Mouse (Mus musculus) layer of hippocampus, adult 18-20 months (tissue): ENCODE measurements around the gene Rhox7b. TPM values are rescaled to one million over a fixed set of nuclear protein-coding genes. Genes with fewer than 3 reads are reported as not detected.
"Not testable (repeated sequence)": the region's sequence is repeated elsewhere in the genome, so short reads cannot be mapped to it uniquely, and the experiment has no call there.

ENCODE experiments used
- DNase-seq, 2 experiments: peaks; one replicate each; pipeline ENCODE4 v3.0.0; 2022; ENCODE audit warnings: low spot score in 2 of 2
- long read RNA-seq: library from polyadenylated mRNA; stranded (forward); transcript quantifications from one replicate; pipeline ENCODE4 v2.0.0, GENCODE M21; 2021
- total RNA-seq, 2 experiments: library from RNA; stranded (reverse); gene quantifications; 2 replicates each; pipeline ENCODE4 v1.2.3; 2021

The Rhox7b gene
- total RNA-seq = not detected
- long read RNA-seq = 0 reads

GRCm38 (mm10) chrX:37897132-37897531 lies at the start of gene Rhox7b:
Gene Rhox7b (minus strand): TSS chrX:37897232.
- not testable (repeated sequence) for DNase-seq

- no peak for DNase-seq
Observed at GRCm38 (mm10) chrX:37916311-37916710, 19.3 kb upstream of the Rhox7b start.

GRCm38 (mm10) chrX:37908581-37908980 lies 11.5 kb upstream of the Rhox7b start:
- DNase-seq = no peak

- peak in 1 of 2 experiments; percentile 1 for DNase-seq
Observed at GRCm38 (mm10) chrX:37903727-37904126, 6.7 kb upstream of the Rhox7b start.

- not testable (repeated sequence) for DNase-seq
Observed at GRCm38 (mm10) chrX:37901670-37902069, 4.6 kb upstream of the Rhox7b start, which contains the start of gene Rhox9. Gene Rhox9 (minus strand): TSS chrX:37901770.

GRCm38 (mm10) chrX:37878844-37879243 lies 18.2 kb downstream of the Rhox7b start, which contains the start of gene Rhox8:
Gene Rhox8 (minus strand): TSS chrX:37878944.
- no peak for DNase-seq

GRCm38 (mm10) chrX:37871641-37872040 lies 25.4 kb downstream of the Rhox7b start:
- no peak for DNase-seq

Other genes with a start within 250 kb of the Rhox7b start
- gene Rhox4g, start 245.9 kb downstream of the Rhox7b start, total RNA-seq = not detected
- gene Rhox3h, start 228.5 kb downstream of the Rhox7b start, total RNA-seq = not detected
- gene Rhox2h, start 224.0 kb downstream of the Rhox7b start, total RNA-seq = not detected
- not detected for gene Rhox5, start 92.4 kb downstream of the Rhox7b start, total RNA-seq
- not detected for gene Rhox6, start 70.3 kb downstream of the Rhox7b start, total RNA-seq
- not detected for gene Rhox7a, start 65.5 kb downstream of the Rhox7b start, total RNA-seq
- not detected for gene Rhox8, start 18.3 kb downstream of the Rhox7b start, total RNA-seq
- gene Rhox9, start 4.5 kb upstream of the Rhox7b start, total RNA-seq = not detected
- gene Btg1-ps1, start 121.6 kb upstream of the Rhox7b start, total RNA-seq = not detected
- gene Btg1-ps2, start 145.9 kb upstream of the Rhox7b start, total RNA-seq = not detected
- not detected for gene Rhox10, start 169.2 kb upstream of the Rhox7b start, total RNA-seq
- not detected for gene Rhox11, start 187.9 kb upstream of the Rhox7b start, total RNA-seq
- not detected for gene Rhox12, start 213.7 kb upstream of the Rhox7b start, total RNA-seq
- not detected for gene Rhox13, start 224.0 kb upstream of the Rhox7b start, total RNA-seq